Mouse (Mus musculus) right cerebral cortex, postnatal 10 days (tissue): ENCODE measurements around the gene Ufsp1.

ENCODE experiments used
- DNase-seq, 2 experiments: peaks; one replicate each; pipeline ENCODE4 v3.0.0; 2021; ENCODE audit warnings: low spot score in 2 of 2

Ufsp1 gene

GRCm38 (mm10) chr5:137333512-137334174 is 39.2 kb downstream of the Ufsp1 start, which contains the start of gene Slc12a9:
Gene Slc12a9 (minus strand): TSS chr5:137333597.
- peak; percentile 96 to 97 for DNase-seq

- no peak for DNase-seq
Observed at GRCm38 (mm10) chr5:137334317-137334716, 39.9 kb downstream of the Ufsp1 start.

- DNase-seq, result no peak
Observed at GRCm38 (mm10) chr5:137335066-137335465, 40.6 kb downstream of the Ufsp1 start.

GRCm38 (mm10) chr5:137337190-137337589 is 42.8 kb downstream of the Ufsp1 start:
- no peak for DNase-seq

GRCm38 (mm10) chr5:137338256-137338655 is 43.8 kb downstream of the Ufsp1 start:
- DNase-seq, result peak; percentile 96

GRCm38 (mm10) chr5:137338663-137339289 is 44.3 kb downstream of the Ufsp1 start:
- DNase-seq, result no peak

- peak in 1 of 2 experiments; percentile 61 for DNase-seq
Observed at GRCm38 (mm10) chr5:137339290-137339979, 45.0 kb downstream of the Ufsp1 start.

- no peak for DNase-seq
Observed at GRCm38 (mm10) chr5:137340222-137340621, 45.8 kb downstream of the Ufsp1 start.

- DNase-seq, result no peak
Observed at GRCm38 (mm10) chr5:137342407-137343012, 48.1 kb downstream of the Ufsp1 start.

GRCm38 (mm10) chr5:137343412-137343811 is 49.0 kb downstream of the Ufsp1 start:
- no peak for DNase-seq

- DNase-seq, result no peak
Observed at GRCm38 (mm10) chr5:137343869-137344268, 49.4 kb downstream of the Ufsp1 start.
